Mouse (Mus musculus) lung, embryonic 15.5 days (tissue): ENCODE data around the gene Rbpj. TPM values are rescaled to one million over a fixed set of nuclear protein-coding genes. Genes with fewer than 3 reads are reported as not detected.

Experiments
- ATAC-seq: fragments of 200-750 bp; cut with Nextera tagmentation; 2 replicates; pipeline ENCODE4 v1.8.0; 2017; ENCODE audit warnings: moderate number of reproducible peaks, borderline replicate concordance; ENCODE audit not compliant: low FRiP score, low TSS enrichment; ENCODE audit errors: extremely low read depth
- H3K27ac ChIP-seq: fragments of 300-500 bp; sonication (generic); 2 replicates; pipeline ENCODE4 v1.5.1; 2015; ENCODE audit warnings: moderate library complexity, mild to moderate bottlenecking, inconsistent platforms
- H3K27me3 ChIP-seq: fragments of 300-500 bp; sonication (generic); 2 replicates; pipeline ENCODE4 v1.6.1; 2015; ENCODE audit warnings: inconsistent platforms
- H3K36me3 ChIP-seq: fragments of 300-500 bp; sonication (generic); 2 replicates; pipeline ENCODE4 v1.6.1; 2015; ENCODE audit warnings: inconsistent platforms
- H3K4me1 ChIP-seq: fragments of 300-500 bp; sonication (generic); 2 replicates; pipeline ENCODE4 v1.6.1; 2015; ENCODE audit warnings: inconsistent platforms
- H3K4me2 ChIP-seq: fragments of 300-500 bp; sonication (generic); 2 replicates; pipeline ENCODE4 v1.6.1; 2015; ENCODE audit warnings: inconsistent platforms, mild to moderate bottlenecking, moderate library complexity
- H3K4me3 ChIP-seq: fragments of 300-500 bp; sonication (generic); 2 replicates; pipeline ENCODE4 v1.5.1; 2015; ENCODE audit warnings: mild to moderate bottlenecking, inconsistent platforms
- H3K9ac ChIP-seq: fragments of 300-500 bp; sonication (generic); 2 replicates; pipeline ENCODE4 v1.6.1; 2015; ENCODE audit warnings: inconsistent platforms
- H3K9me3 ChIP-seq: fragments of 300-500 bp; sonication (generic); 2 replicates; pipeline ENCODE4 v1.6.1; 2016; ENCODE audit warnings: inconsistent platforms
- WGBS: fragments of 180-500 bp; shearing (Covaris S2); methylation state at CpG from one replicate; pipeline ENCODE4 v1.1.7; 2015; 5-methylcytosine and 5-hydroxymethylcytosine counted together
- polyA plus RNA-seq: library from polyadenylated mRNA; unstranded; fragments of >200 nt; fragmentation: Nextera tagmentation; extraction: Ambion mirVana; gene quantifications from 2 replicates; pipeline ENCODE4 v1.2.1, GENCODE M21; 2015

Rbpj gene
- polyA plus RNA-seq, 1 experiment from 2014 or later: 40.2 TPM

DNA sequence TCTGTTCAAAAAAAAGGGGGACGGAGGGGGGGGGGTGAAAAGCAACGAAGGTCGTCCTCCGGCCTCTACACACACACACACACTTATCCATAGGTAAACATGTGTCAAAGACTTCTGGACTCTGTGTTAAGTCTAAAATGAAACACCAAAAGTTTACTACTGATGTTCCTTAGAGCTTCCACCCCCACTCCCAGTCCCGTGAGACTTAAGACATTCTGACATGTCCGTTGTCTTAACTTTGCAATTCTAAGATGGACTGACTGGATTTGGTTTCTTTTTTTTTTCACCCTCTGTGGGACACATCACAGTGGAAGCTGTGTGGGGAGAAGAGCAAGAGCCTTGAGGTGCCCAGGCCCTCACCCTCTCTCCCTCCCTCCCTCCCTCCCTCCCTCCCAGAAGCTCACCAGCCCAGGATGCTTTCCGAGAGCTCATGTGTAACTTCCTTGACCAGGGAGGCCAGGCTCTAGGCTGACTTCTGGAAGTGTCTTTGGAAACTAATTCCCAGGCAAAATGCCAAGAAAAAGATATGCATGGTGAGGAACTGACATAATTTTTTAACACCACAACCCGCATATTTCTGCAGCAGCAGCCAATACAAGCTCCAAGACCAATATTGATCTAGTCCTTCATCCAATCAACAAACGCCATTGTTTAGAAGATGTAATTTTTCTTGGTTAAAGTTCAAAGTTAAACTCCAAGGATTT is 31.0 kb downstream of the Rbpj start:
- Histone ChIP-seq H3K36me3 (no peaks in the 10 kb centered on the region), H3K27ac (peak overlapping the region; percentile 56; the same call in 1 of the 2 replicates), H3K9ac (no peak overlapping the region), H3K4me2 (no peak overlapping the region), H3K9me3 (no peaks in the 10 kb centered on the region), H3K4me3 (no peak overlapping the region), H3K4me1 (peaks cover 19% of the 10 kb centered on the region), H3K27me3 (no peaks in the 10 kb centered on the region)
- peak; percentile 72 for ATAC-seq
- 27% methylated on average over 9 of the region's 9 CpGs for WGBS

- no peak for ATAC-seq
- H3K9me3 ChIP-seq: no peaks in the 10 kb centered on the region
- H3K4me1 ChIP-seq: peaks cover 19% of the 10 kb centered on the region
- H3K4me2 ChIP-seq: no peak overlapping the region
- no peaks in the 10 kb centered on the region for H3K27me3 ChIP-seq
- no peaks in the 10 kb centered on the region for H3K36me3 ChIP-seq
- H3K4me3 ChIP-seq: no peak overlapping the region
- H3K9ac ChIP-seq: no peak overlapping the region
- 57% methylated on average over 3 of the region's 3 CpGs for WGBS
- H3K27ac ChIP-seq: no peak overlapping the region
Observed at GRCm38 (mm10) chr5:53499571-53499970, 33.6 kb downstream of the Rbpj start.

GRCm38 (mm10) chr5:53500509-53501145 is 34.7 kb downstream of the Rbpj start:
- H3K9me3 ChIP-seq: no peaks in the 10 kb centered on the region
- H3K27me3 ChIP-seq: no peaks in the 10 kb centered on the region
- no peak for ATAC-seq
- peaks cover 19% of the 10 kb centered on the region for H3K4me1 ChIP-seq
- H3K27ac ChIP-seq: no peak overlapping the region
- no peak overlapping the region for H3K4me2 ChIP-seq
- no peak overlapping the region for H3K9ac ChIP-seq
- H3K4me3 ChIP-seq: no peak overlapping the region
- no peaks in the 10 kb centered on the region for H3K36me3 ChIP-seq
- WGBS: 72% methylated on average over 10 of the region's 10 CpGs

GRCm38 (mm10) chr5:53503261-53503660 is 37.3 kb downstream of the Rbpj start:
- 0 out of 2 replicates have a peak, but pooled peaks cover 5% of the 10 kb centered on the region for H3K4me1 ChIP-seq
- no peaks in the 10 kb centered on the region for H3K27me3 ChIP-seq
- no peaks in the 10 kb centered on the region for H3K9me3 ChIP-seq
- no peak for ATAC-seq
- no peak overlapping the region for H3K4me2 ChIP-seq
- no peak overlapping the region for H3K27ac ChIP-seq
- 25% methylated on average over 3 of the region's 3 CpGs for WGBS
- H3K4me3 ChIP-seq: no peak overlapping the region
- no peaks in the 10 kb centered on the region for H3K36me3 ChIP-seq
- no peak overlapping the region for H3K9ac ChIP-seq

GRCm38 (mm10) chr5:53505751-53506150 is 39.8 kb downstream of the Rbpj start:
- no peaks in the 10 kb centered on the region for H3K4me1 ChIP-seq
- WGBS: 82% methylated on average over 6 of the region's 6 CpGs
- no peak overlapping the region for H3K4me3 ChIP-seq
- H3K27ac ChIP-seq: no peak overlapping the region
- no peak for ATAC-seq
- H3K4me2 ChIP-seq: no peak overlapping the region
- no peaks in the 10 kb centered on the region for H3K9me3 ChIP-seq
- H3K9ac ChIP-seq: no peak overlapping the region
- no peaks in the 10 kb centered on the region for H3K27me3 ChIP-seq
- no peaks in the 10 kb centered on the region for H3K36me3 ChIP-seq

- no peak overlapping the region for H3K4me3 ChIP-seq
- H3K9me3 ChIP-seq: no peaks in the 10 kb centered on the region
- H3K27ac ChIP-seq: no peak overlapping the region
- ATAC-seq: no peak
- H3K4me2 ChIP-seq: no peak overlapping the region
- H3K9ac ChIP-seq: no peak overlapping the region
- H3K36me3 ChIP-seq: no peaks in the 10 kb centered on the region
- no peaks in the 10 kb centered on the region for H3K4me1 ChIP-seq
- 62% methylated on average over 5 of the region's 5 CpGs for WGBS
- H3K27me3 ChIP-seq: no peaks in the 10 kb centered on the region
Observed at GRCm38 (mm10) chr5:53507371-53507770, 41.4 kb downstream of the Rbpj start.

GRCm38 (mm10) chr5:53509465-53509864 is 43.5 kb downstream of the Rbpj start:
- Histone ChIP-seq H3K4me3 (no peak overlapping the region), H3K4me1 (no peaks in the 10 kb centered on the region), H3K9ac (no peak overlapping the region), H3K4me2 (no peak overlapping the region), H3K36me3 (no peaks in the 10 kb centered on the region), H3K27me3 (no peaks in the 10 kb centered on the region), H3K27ac (no peak overlapping the region), H3K9me3 (no peaks in the 10 kb centered on the region)
- 65% methylated on average over 10 of the region's 10 CpGs for WGBS
- no peak for ATAC-seq

- H3K9me3 ChIP-seq: no peaks in the 10 kb centered on the region
- 92% methylated on average over 2 of the region's 2 CpGs for WGBS
- H3K4me3 ChIP-seq: no peak overlapping the region
- no peaks in the 10 kb centered on the region for H3K4me1 ChIP-seq
- no peaks in the 10 kb centered on the region for H3K36me3 ChIP-seq
- H3K27me3 ChIP-seq: no peaks in the 10 kb centered on the region
- H3K4me2 ChIP-seq: no peak overlapping the region
- no peak overlapping the region for H3K9ac ChIP-seq
- no peak overlapping the region for H3K27ac ChIP-seq
- no peak for ATAC-seq
Observed at GRCm38 (mm10) chr5:53509927-53510326, 44.0 kb downstream of the Rbpj start.

DNA sequence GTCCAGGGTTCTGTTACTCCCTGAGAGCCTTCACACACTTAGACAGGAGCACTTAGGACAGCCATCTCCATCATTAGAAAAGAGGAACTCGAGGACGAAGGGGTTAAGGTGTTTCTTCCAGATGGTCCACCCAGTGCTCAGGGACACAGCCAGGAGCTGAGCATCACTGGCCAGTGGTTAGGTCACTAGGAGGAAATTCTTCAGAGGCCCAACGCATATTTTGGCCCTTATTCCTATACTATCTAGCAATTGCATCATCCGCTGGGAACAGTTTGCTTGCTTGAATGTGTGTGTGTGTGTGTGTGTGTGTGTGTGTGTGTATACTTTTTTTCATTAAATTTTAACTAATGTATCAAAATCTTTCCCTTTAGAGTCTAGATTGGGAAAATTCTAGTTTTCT is 45.5 kb downstream of the Rbpj start:
- no peaks in the 10 kb centered on the region for H3K36me3 ChIP-seq
- no peaks in the 10 kb centered on the region for H3K9me3 ChIP-seq
- H3K4me1 ChIP-seq: no peaks in the 10 kb centered on the region
- H3K9ac ChIP-seq: no peak overlapping the region
- H3K4me3 ChIP-seq: no peak overlapping the region
- no peaks in the 10 kb centered on the region for H3K27me3 ChIP-seq
- H3K27ac ChIP-seq: no peak overlapping the region
- ATAC-seq: peak; percentile 78
- no peak overlapping the region for H3K4me2 ChIP-seq
- 67% methylated on average over 4 of the region's 4 CpGs for WGBS

GRCm38 (mm10) chr5:53514959-53515612 is 49.1 kb downstream of the Rbpj start:
- Histone ChIP-seq H3K36me3 (no peaks in the 10 kb centered on the region), H3K27ac (no peak overlapping the region), H3K9ac (no peak overlapping the region), H3K27me3 (no peaks in the 10 kb centered on the region), H3K9me3 (no peaks in the 10 kb centered on the region), H3K4me1 (no peaks in the 10 kb centered on the region), H3K4me2 (no peak overlapping the region), H3K4me3 (no peak overlapping the region)
- ATAC-seq: peak; percentile 31
- 58% methylated on average over 4 of the region's 4 CpGs for WGBS

GRCm38 (mm10) chr5:53516482-53516881 is 50.5 kb downstream of the Rbpj start:
- ATAC-seq: no peak

GRCm38 (mm10) chr5:53517802-53518201 is 51.9 kb downstream of the Rbpj start:
- Histone ChIP-seq H3K4me1 (peaks cover 4% of the 10 kb centered on the region), H3K27me3 (no peaks in the 10 kb centered on the region), H3K9me3 (no peaks in the 10 kb centered on the region), H3K36me3 (no peaks in the 10 kb centered on the region), H3K4me2 (no peak overlapping the region), H3K4me3 (no peak overlapping the region), H3K27ac (no peak overlapping the region), H3K9ac (no peak overlapping the region)
- WGBS: 73% methylated on average over 8 of the region's 8 CpGs
- ATAC-seq: no peak

More at GRCm38 (mm10) chr5:53516482-53516881, 50.5 kb downstream of the Rbpj start:
- Histone ChIP-seq H3K9ac (no peak overlapping the region), H3K27me3 (no peaks in the 10 kb centered on the region), H3K4me1 (no peaks in the 10 kb centered on the region), H3K4me2 (no peak overlapping the region), H3K9me3 (no peaks in the 10 kb centered on the region), H3K4me3 (no peak overlapping the region), H3K27ac (no peak overlapping the region), H3K36me3 (no peaks in the 10 kb centered on the region)
- WGBS: 82% methylated on average over 2 of the region's 2 CpGs
